Mouse (Mus musculus) ovary, postnatal 36 days (tissue): ENCODE results near the gene Gm44973.

Source experiments
- DNase-seq: peaks from one replicate; pipeline ENCODE4 v3.0.0; 2022; ENCODE audit warnings: low spot score, mixed read lengths

Gm44973 gene

GRCm38 (mm10) chr7:5081939-5082338 is 66.6 kb downstream of the Gm44973 start:
- no peak for DNase-seq
